Mouse (Mus musculus) lung, adult 2 months (tissue): ENCODE measurements around the gene Ecm2. TPM values are rescaled to one million over a fixed set of nuclear protein-coding genes. Genes with fewer than 3 reads are reported as not detected.

Experiments
- DNase-seq: peaks from one replicate; pipeline ENCODE4 v3.0.0; 2022
- H3K4me1 ChIP-seq: fragments of 200-500 bp; 2 replicates; pipeline ENCODE4 v1.6.1; 2011; ENCODE audit warnings: low read length; ENCODE audit not compliant: control insufficient read depth, insufficient read depth
- H3K4me3 ChIP-seq: fragments of 200-500 bp; replicated peaks from 2 replicates; pipeline ENCODE3; 2011; ENCODE audit warnings: low read depth, mild to moderate bottlenecking, control low read depth, low read length; ENCODE audit errors: extremely low read depth
- CTCF ChIP-seq: fragments of 200-500 bp; IDR thresholded peaks from 2 replicates; pipeline ENCODE4 v1.5.1; 2011; ENCODE audit warnings: mild to moderate bottlenecking, low read length, control low read depth; ENCODE audit not compliant: insufficient read depth
- POLR2A ChIP-seq: fragments of 200-500 bp; IDR thresholded peaks from 2 replicates; pipeline ENCODE4 v1.6.1; 2011; ENCODE audit warnings: low read depth, mild to moderate bottlenecking, control low read depth, low read length, borderline replicate concordance; ENCODE audit errors: extremely low read depth
- WGBS: fragments of 180-500 bp; shearing (Covaris S2); methylation state at CpG from one replicate; pipeline ENCODE4 v1.1.7; 2018; 5-methylcytosine and 5-hydroxymethylcytosine counted together
- polyA plus RNA-seq: library from polyadenylated mRNA; depleted of rRNA; stranded (reverse); fragments of >200 nt; gene quantifications from 2 replicates; pipeline ENCODE4 v1.2.3, GENCODE M21; 2012; rRNA removed

Ecm2 gene
- polyA plus RNA-seq = 3.1 and 7.5 TPM in 2 replicates

GRCm38 (mm10) chr13:49504510-49504909, at the start of gene Ecm2:
TSS of gene Ecm2 (plus strand) at chr13:49504810.
- H3K4me1 ChIP-seq = no peaks in the 10 kb centered on the region; the same call in none of the 2 replicates
- H3K4me3 ChIP-seq = peak within 1 kb of the TSS; percentile 53
- TF ChIP-seq CTCF (no peak), POLR2A (no peak)
- no peak for DNase-seq
- 25% methylated on average over 4 of the region's 4 CpGs for WGBS

GRCm38 (mm10) chr13:49460276-49460675, 44.3 kb upstream of the Ecm2 start:
- peaks cover 10% of the 10 kb centered on the region for H3K4me1 ChIP-seq
- TF ChIP-seq POLR2A = no peak
- DNase-seq = no peak
- H3K4me3 ChIP-seq = no peak overlapping the region
- 57% methylated on average over 4 of the region's 4 CpGs for WGBS

DNA sequence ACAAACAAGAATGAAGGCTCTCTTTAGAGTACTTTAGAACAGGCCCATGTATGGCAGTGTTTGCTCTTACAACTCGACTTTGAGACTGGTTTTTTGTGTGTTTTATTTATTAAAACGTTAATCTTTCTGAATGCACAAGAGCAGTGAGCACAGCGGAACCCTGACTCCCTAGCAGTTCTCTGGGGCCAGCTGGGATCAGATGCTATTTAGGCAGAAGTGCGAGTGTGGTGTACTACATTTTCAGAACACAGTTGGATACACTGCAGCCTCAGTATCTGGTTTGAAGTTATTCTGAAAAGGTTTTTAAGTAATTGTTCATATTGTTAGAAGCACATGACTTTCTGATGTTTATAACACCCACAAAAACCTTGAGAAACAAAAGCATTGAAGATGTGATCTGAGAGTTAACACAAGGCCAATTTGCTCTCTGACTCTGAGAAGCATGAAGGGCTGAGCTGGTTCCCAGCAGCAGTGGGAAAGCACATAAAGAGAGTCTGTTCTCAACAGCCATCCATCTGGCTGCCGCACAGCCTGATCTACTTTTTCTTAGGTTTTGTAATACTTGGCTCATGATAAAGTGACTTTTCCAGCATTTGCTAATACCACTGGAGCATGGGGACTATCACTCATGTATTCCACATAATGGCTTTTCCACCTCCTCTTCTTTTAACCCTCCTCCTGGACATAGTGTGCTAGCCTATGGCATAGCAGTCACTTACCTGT, 43.8 kb upstream of the Ecm2 start:
- Histone ChIP-seq H3K4me1 (peaks cover 10% of the 10 kb centered on the region), H3K4me3 (no peak overlapping the region)
- no peak for DNase-seq
- WGBS = 63% methylated on average over 5 of the region's 5 CpGs
- TF ChIP-seq POLR2A (no peak), CTCF (no peak)

- no peak for DNase-seq
- 69% methylated on average over 15 of the region's 15 CpGs for WGBS
- Histone ChIP-seq H3K4me1 (peaks cover 10% of the 10 kb centered on the region), H3K4me3 (no peak overlapping the region)
- TF ChIP-seq CTCF (no peak), POLR2A (no peak)
These were observed 43.0 kb upstream of the Ecm2 start for GRCm38 (mm10) chr13:49461458-49462132.

GRCm38 (mm10) chr13:49462921-49463320, 41.7 kb upstream of the Ecm2 start:
- DNase-seq = no peak
- 93% methylated on average over 2 of the region's 2 CpGs for WGBS
- Histone ChIP-seq H3K4me3 (no peak overlapping the region), H3K4me1 (peaks cover 10% of the 10 kb centered on the region)
- TF ChIP-seq CTCF (no peak), POLR2A (no peak)

DNA sequence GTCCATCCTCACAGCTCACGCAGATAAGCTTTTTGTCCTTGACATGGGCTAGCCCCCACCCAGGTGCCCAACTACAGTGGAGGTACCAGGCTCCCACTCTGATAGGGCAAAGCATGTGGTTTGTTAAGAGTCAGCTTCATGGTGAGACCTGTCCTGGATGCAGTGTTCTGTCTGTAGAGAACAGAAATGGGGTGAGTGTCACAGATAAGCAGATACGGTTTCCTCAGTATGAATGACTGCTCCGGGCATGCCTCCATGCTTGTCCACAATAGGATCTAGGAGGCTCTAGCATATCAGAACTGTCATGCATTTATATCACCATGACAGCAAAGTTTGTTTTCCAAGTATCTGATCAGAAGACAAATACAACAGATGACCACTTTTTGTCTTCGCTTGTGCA, 38.7 kb upstream of the Ecm2 start:
- H3K4me1 ChIP-seq = peaks cover 5% of the 10 kb centered on the region
- DNase-seq = no peak
- H3K4me3 ChIP-seq = no peak overlapping the region
- TF ChIP-seq POLR2A (no peak), CTCF (no peak)
- WGBS = 93% methylated on average over 4 of the region's 4 CpGs

- no peak for DNase-seq
- 67% methylated on average over 11 of the region's 11 CpGs for WGBS
- H3K4me1 ChIP-seq = peaks cover 12% of the 10 kb centered on the region
- TF ChIP-seq POLR2A (no peak), CTCF (no peak)
- H3K4me3 ChIP-seq = no peak overlapping the region
These were observed 38.1 kb upstream of the Ecm2 start for GRCm38 (mm10) chr13:49466393-49467075.

DNA sequence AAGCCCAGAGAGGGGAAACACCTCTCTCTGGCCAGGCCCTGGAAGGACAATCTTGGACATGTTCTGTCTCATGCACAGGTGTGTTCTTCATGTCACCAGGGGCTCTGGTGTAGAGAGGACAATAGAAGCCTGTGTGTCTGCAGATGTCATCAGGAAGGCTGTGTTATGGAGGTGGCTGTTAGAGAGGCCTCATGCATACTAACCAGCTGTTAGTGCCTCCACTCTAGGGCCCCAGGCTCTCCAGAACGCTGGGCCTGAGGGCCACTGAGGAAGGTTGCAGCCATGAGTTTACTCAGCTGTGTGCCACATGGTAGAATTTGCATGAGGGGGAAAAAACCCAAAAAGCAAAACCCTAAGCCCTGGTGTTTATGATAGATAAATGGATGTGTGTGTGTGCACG, 37.0 kb upstream of the Ecm2 start:
- DNase-seq = no peak
- no peak overlapping the region for H3K4me3 ChIP-seq
- 73% methylated on average over 2 of the region's 2 CpGs for WGBS
- no peak for TF ChIP-seq CTCF
- peaks cover 14% of the 10 kb centered on the region for H3K4me1 ChIP-seq

DNA sequence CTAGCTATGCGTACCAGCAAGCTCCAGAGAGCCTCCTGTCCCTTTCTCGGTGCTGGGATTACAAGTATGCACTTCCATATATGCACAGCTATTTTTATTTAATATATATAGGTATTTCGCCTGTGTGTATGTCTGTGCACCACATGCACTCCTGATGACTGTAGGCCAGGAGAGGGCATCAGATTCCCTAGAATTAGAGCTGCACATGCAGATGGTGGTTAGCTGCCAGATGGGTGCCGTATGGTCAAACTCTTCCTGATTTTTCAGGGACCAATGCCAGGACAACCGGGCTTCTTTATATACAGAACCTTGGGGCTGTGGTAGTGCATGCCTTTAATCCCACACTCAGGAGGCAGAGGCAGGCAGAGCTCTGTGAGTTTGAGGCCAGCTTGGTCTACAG, 35.6 kb upstream of the Ecm2 start:
- H3K4me1 ChIP-seq = peaks cover 14% of the 10 kb centered on the region
- DNase-seq = no peak
- H3K4me3 ChIP-seq = no peak overlapping the region
- TF ChIP-seq CTCF = no peak
- 76% methylated on average over 5 of the region's 5 CpGs for WGBS

- DNase-seq = no peak
- WGBS = 67% methylated on average over 4 of the region's 4 CpGs
- Histone ChIP-seq H3K4me1 (peaks cover 14% of the 10 kb centered on the region), H3K4me3 (no peak overlapping the region)
- TF ChIP-seq POLR2A (no peak), CTCF (no peak)
These were observed 34.3 kb upstream of the Ecm2 start for GRCm38 (mm10) chr13:49470319-49470718.
